Mouse (Mus musculus) midbrain, postnatal 0 days (tissue): Measurements from ENCODE around the gene Apba1. TPM values are rescaled to one million over a fixed set of nuclear protein-coding genes. Genes with fewer than 3 reads are reported as not detected.

Experiments used
- ATAC-seq: fragments of 200-750 bp; cut with Nextera tagmentation; 2 replicates; pipeline ENCODE4 v1.8.0; 2017; ENCODE audit warnings: moderate number of reproducible peaks, mild to moderate bottlenecking, moderate TSS enrichment, moderate library complexity; ENCODE audit not compliant: low FRiP score
- DNase-seq: peaks from one replicate; pipeline ENCODE4 v3.0.0-alpha.2; 2015; ENCODE audit warnings: low spot score
- H3K27ac ChIP-seq: fragments of 300-500 bp; sonication (generic); 2 replicates; pipeline ENCODE4 v1.5.1; 2014; ENCODE audit warnings: low read depth, mild to moderate bottlenecking, low read length, mixed read lengths
- H3K27me3 ChIP-seq: fragments of 300-500 bp; sonication (generic); 2 replicates; pipeline ENCODE4 v1.6.1; 2014; ENCODE audit warnings: low read length, control low read depth, mixed read lengths; ENCODE audit not compliant: insufficient read depth
- H3K36me3 ChIP-seq: fragments of 300-500 bp; sonication (generic); 2 replicates; pipeline ENCODE4 v1.6.1; 2014; ENCODE audit warnings: low read length, control low read depth, mixed read lengths; ENCODE audit not compliant: insufficient read depth
- H3K4me1 ChIP-seq: fragments of 300-500 bp; sonication (generic); 2 replicates; pipeline ENCODE4 v1.6.1; 2014; ENCODE audit warnings: mild to moderate bottlenecking, control low read depth, antibody characterized with exemption, low read length, mixed read lengths; ENCODE audit not compliant: insufficient read depth
- H3K4me2 ChIP-seq: fragments of 300-500 bp; sonication (generic); 2 replicates; pipeline ENCODE4 v1.6.1; 2014; ENCODE audit warnings: low read depth, mild to moderate bottlenecking, low read length, mixed read lengths; ENCODE audit not compliant: poor library complexity, severe bottlenecking
- H3K4me3 ChIP-seq: fragments of 300-500 bp; sonication (generic); 2 replicates; pipeline ENCODE4 v1.5.1; 2014; ENCODE audit warnings: low read depth, mild to moderate bottlenecking, low read length, moderate library complexity
- H3K9ac ChIP-seq: fragments of 300-500 bp; sonication (generic); replicated peaks from 2 replicates; pipeline ENCODE4 v1.6.1; 2014; ENCODE audit warnings: mild to moderate bottlenecking, low read length, moderate library complexity, mixed read lengths; ENCODE audit not compliant: poor library complexity, severe bottlenecking
- H3K9me3 ChIP-seq: fragments of 300-500 bp; sonication (generic); 2 replicates; pipeline ENCODE4 v1.6.1; 2016; ENCODE audit warnings: low read length, control low read depth
- CTCF ChIP-seq: IDR thresholded peaks from 2 replicates; pipeline ENCODE4 v1.5.1; 2016; ENCODE audit warnings: antibody characterized with exemption, mild to moderate bottlenecking
- WGBS: fragments of 180-500 bp; shearing (Covaris S2); extraction: QIAGEN DNeasy Blood & Tissue Kit; methylation state at CpG from one replicate; pipeline ENCODE4 v1.1.7; 2014; 5-methylcytosine and 5-hydroxymethylcytosine counted together
- polyA plus RNA-seq: library from polyadenylated mRNA; unstranded; fragments of >200 nt; fragmentation: Nextera tagmentation; extraction: Ambion mirVana; gene quantifications from 2 replicates; pipeline ENCODE4 v1.2.1, GENCODE M21; 2015
- total RNA-seq: library from RNA; depleted of rRNA; stranded (reverse); fragments of >200 nt; gene quantifications from 2 replicates; pipeline ENCODE4 v1.2.3, GENCODE M21; 2014

Gene Apba1
- total and polyA plus RNA-seq, 2 experiments from 2014 or later = 15.4 to 193 TPM

DNA sequence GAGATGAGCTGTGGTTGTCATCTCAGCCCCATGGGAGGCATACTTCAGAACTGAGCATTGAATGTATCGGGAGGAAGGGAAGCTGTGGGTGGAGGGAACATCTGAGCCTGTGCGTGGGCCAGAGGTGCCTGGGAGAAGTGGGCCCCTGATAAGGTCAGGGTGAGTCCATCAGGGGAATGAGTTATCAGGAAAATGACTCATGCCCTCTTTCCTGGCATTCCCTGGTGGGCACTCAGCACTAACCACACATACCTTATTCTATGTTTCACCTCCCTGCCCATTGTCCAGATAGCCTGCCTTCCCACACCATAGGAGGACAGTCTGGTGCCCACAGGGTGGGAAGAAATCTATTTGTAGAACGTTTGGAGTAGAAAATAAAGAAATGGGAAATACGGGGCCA lies 151.7 kb downstream of the Apba1 start:
- H3K4me1 ChIP-seq = no peaks in the 10 kb centered on the region
- H3K4me3 ChIP-seq = no peak overlapping the region
- no peaks in the 10 kb centered on the region for H3K27me3 ChIP-seq
- WGBS = 67% methylated on average over 4 of the region's 4 CpGs
- TF ChIP-seq CTCF = no peak
- peaks cover 10% of the 10 kb centered on the region; the same call in 1 of the 2 replicates for H3K36me3 ChIP-seq
- H3K9me3 ChIP-seq = no peaks in the 10 kb centered on the region
- ATAC-seq (no peak), DNase-seq (no peak)
- H3K27ac ChIP-seq = no peak overlapping the region
- no peak overlapping the region for H3K4me2 ChIP-seq
- no peak overlapping the region for H3K9ac ChIP-seq

DNA sequence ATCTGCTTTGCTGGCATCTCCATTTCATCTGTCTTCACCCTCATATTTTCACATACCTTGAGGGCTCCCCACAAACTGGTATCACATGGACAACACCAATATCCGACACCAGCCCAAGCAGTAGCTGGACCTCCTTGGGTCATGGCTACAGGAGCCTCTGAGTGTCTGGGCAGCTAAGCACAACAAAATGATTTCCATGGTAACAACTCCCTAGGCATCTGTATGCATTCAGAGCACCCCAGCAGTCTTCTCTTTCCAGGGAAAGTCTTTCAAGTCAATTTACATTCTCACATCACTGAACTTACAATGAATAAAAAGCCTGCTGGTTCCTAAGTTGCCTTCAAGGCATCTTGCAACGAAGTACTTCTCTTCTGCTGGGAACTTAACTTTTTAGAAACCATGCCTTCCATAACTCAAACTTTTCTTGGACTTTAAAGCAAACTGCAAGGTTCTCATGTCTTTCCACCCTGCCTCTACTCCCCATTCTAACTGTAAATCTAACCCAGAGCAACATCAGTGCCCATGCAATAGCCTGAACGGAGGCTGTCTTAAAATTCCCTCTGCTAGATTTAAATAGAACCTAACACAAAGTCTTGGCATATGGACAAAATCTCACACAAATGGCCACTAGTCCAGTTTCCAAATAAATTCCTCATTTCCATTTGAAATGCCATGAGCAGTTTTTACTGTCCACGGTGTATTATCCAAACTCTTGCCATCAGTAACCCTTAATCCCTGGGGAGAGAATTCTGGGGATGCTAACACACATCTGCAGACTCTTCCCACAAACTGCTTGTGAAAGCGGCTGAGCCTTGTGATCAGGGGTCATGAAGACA lies 160.9 kb downstream of the Apba1 start:
- H3K4me2 ChIP-seq = no peak overlapping the region
- DNase-seq = peak; percentile 73
- H3K27ac ChIP-seq = peak overlapping the region; percentile 47; the same call in 1 of the 2 replicates
- H3K9me3 ChIP-seq = no peaks in the 10 kb centered on the region
- H3K4me3 ChIP-seq = no peak overlapping the region
- H3K9ac ChIP-seq = no peak overlapping the region
- 18% methylated on average over 5 of the region's 5 CpGs for WGBS
- H3K27me3 ChIP-seq = no peaks in the 10 kb centered on the region
- ATAC-seq = peak; percentile 72; the same call in 1 of the 2 replicates
- H3K4me1 ChIP-seq = peaks cover 2% of the 10 kb centered on the region; the same call in 1 of the 2 replicates
- peaks cover 19% of the 10 kb centered on the region for H3K36me3 ChIP-seq
- 0 out of 2 replicates have a peak, but pooled peaks have one; percentile 3 for TF ChIP-seq CTCF

GRCm38 (mm10) chr19:23920220-23920544 lies 161.5 kb downstream of the Apba1 start:
- Histone ChIP-seq H3K27me3 (no peaks in the 10 kb centered on the region), H3K9me3 (no peaks in the 10 kb centered on the region), H3K4me1 (peaks cover 2% of the 10 kb centered on the region; the same call in 1 of the 2 replicates), H3K4me3 (no peak overlapping the region), H3K4me2 (no peak overlapping the region), H3K36me3 (peaks cover 23% of the 10 kb centered on the region), H3K27ac (peak overlapping the region; percentile 8; the same call in 1 of the 2 replicates), H3K9ac (no peak overlapping the region)
- 43% methylated on average over 8 of the region's 8 CpGs for WGBS
- DNase-seq (peak; percentile 56), ATAC-seq (no peak)
- TF ChIP-seq CTCF = no peak

DNA sequence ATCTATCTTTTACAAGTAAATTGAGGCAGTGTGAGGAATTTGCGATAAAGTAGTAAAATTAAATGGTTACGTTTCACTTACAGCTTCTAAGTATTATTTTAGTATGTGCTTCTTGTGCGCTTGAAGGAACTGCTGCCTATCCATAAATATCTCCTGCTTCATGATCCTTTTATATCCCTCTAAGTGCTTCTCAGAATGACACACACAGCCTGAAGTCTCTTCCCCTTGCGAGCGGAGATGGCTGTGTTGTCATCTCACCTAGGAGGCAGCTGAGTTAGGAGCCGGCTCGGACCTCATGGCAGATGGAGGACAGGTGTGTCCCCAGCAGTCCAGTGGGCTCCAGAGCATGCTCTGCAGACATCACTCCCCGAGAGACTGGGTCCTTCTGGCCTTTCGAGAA lies 163.9 kb downstream of the Apba1 start:
- H3K27me3 ChIP-seq = no peaks in the 10 kb centered on the region
- H3K9me3 ChIP-seq = no peaks in the 10 kb centered on the region
- TF ChIP-seq CTCF = no peak
- DNase-seq = no peak
- no peak overlapping the region for H3K4me2 ChIP-seq
- H3K36me3 ChIP-seq = peaks cover 27% of the 10 kb centered on the region
- WGBS = 96% methylated on average over 9 of the region's 9 CpGs
- no peak overlapping the region for H3K9ac ChIP-seq
- no peak for ATAC-seq
- no peak overlapping the region for H3K27ac ChIP-seq
- H3K4me3 ChIP-seq = no peak overlapping the region
- peaks cover 2% of the 10 kb centered on the region; the same call in 1 of the 2 replicates for H3K4me1 ChIP-seq

DNA sequence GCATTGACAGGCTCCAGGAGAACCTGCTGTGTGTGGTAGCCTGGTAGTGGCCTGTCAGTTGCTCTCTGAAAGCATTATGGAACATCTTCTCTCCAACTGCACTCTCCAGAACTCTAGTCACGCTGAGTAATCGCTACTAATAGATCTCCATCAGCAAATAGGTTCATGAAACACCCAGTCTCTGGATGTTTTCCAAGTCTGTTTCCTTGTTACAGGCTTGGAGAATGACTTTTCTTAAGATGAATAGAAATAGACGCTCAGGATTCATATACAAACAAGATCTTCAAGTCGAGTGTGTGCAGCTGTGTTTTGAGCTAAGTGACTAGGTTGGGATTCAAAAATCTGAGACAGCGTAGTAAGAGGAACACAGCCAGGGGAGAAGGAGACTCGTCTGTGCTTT lies 165.4 kb downstream of the Apba1 start:
- no peak for TF ChIP-seq CTCF
- ATAC-seq (no peak), DNase-seq (no peak)
- Histone ChIP-seq H3K4me1 (peaks cover 2% of the 10 kb centered on the region; the same call in 1 of the 2 replicates), H3K9ac (no peak overlapping the region), H3K9me3 (no peaks in the 10 kb centered on the region), H3K4me2 (no peak overlapping the region), H3K4me3 (no peak overlapping the region), H3K27me3 (no peaks in the 10 kb centered on the region), H3K36me3 (peaks cover 21% of the 10 kb centered on the region), H3K27ac (no peak overlapping the region)
- 71% methylated on average over 6 of the region's 6 CpGs for WGBS

- Histone ChIP-seq H3K4me2 (no peak overlapping the region), H3K9ac (no peak overlapping the region), H3K36me3 (peaks cover 21% of the 10 kb centered on the region; the same call in 1 of the 2 replicates), H3K4me1 (no peaks in the 10 kb centered on the region), H3K4me3 (no peak overlapping the region), H3K9me3 (no peaks in the 10 kb centered on the region), H3K27me3 (no peaks in the 10 kb centered on the region), H3K27ac (no peak overlapping the region)
- WGBS = 74% methylated on average over 9 of the region's 9 CpGs
- TF ChIP-seq CTCF = no peak
- DNase-seq (no peak), ATAC-seq (no peak)
Measured at GRCm38 (mm10) chr19:23924791-23925190, 166.1 kb downstream of the Apba1 start.
